Mouse (Mus musculus): ENCODE measurements around the gene Tmem213. TPM values are rescaled to one million over a fixed set of nuclear protein-coding genes. Genes with fewer than 3 reads are reported as not detected.

Gene Tmem213
- total and polyA plus RNA-seq, 3 experiments: not detected

GRCm38 (mm10) chr6:38160556-38160955, 51.5 kb downstream of the Tmem213 start:
- no peaks in the 10 kb centered on the region for H3K79me2 ChIP-seq (ENCODE audit: control insufficient read depth, insufficient read depth, low read length, poor library complexity)
- H3K4me1 ChIP-seq (ENCODE audit: control insufficient read depth in 1 of 2, insufficient read depth in 2 of 2, low read length in 2 of 2): peaks cover 0 to 2% of the 10 kb centered on the region in 2 experiments; a peak in 1 of 4 replicates
- peak overlapping the region in 1 of 2 experiments; percentile 12; a peak in 1 of 4 replicates for H3K4me3 ChIP-seq (ENCODE audit: control insufficient read depth in 1 of 2, insufficient read depth in 1 of 2, low read depth in 2 of 2, low read length in 2 of 2)
- H3K9ac ChIP-seq (ENCODE audit: control insufficient read depth, low read depth, low read length, poor library complexity, severe bottlenecking): peak overlapping the region; percentile 37; the same call in 1 of the 2 replicates
- H3K27me3 ChIP-seq (ENCODE audit: control insufficient read depth in 1 of 2, insufficient read depth in 2 of 2, low read length in 2 of 2): no peaks in the 10 kb centered on the region
- peak; percentile 68 for TF ChIP-seq GATA1 (IDR thresholded peaks at IDR 0.05; ENCODE audit: low read depth, low read length)
- TF ChIP-seq HCFC1 (IDR thresholded peaks at IDR 0.05; ENCODE audit: low read depth, low read length): 0 out of 2 replicates have a peak, but pooled peaks have one; percentile 6
- no peak for TF ChIP-seq POLR2AphosphoS2 (IDR thresholded peaks at IDR 0.05; ENCODE audit: low read length)
- peak in 1 of 2 experiments; percentile 27; a peak in 1 of 4 replicates for TF ChIP-seq EP300 (IDR thresholded peaks at IDR 0.05; ENCODE audit: low read depth in 1 of 2, low read length in 2 of 2)
- peak; percentile 38; the same call in 1 of the 2 replicates for TF ChIP-seq ELF1 (IDR thresholded peaks at IDR 0.05; ENCODE audit: low read depth, low read length)
- TF ChIP-seq NELFE (IDR thresholded peaks at IDR 0.05; ENCODE audit: low read depth, low read length): no peak
- no peak for TF ChIP-seq KAT2A (conservative IDR thresholded peaks at IDR 0.05; ENCODE audit: low read depth, low read length)
- 0 out of 2 replicates have a peak overlapping the region, but pooled peaks have one; percentile 0 for H3K27ac ChIP-seq (ENCODE audit: control insufficient read depth, low read depth, low read length)
- no peaks in the 10 kb centered on the region for H3K9me3 ChIP-seq (replicated peaks; ENCODE audit: insufficient read depth, low read length)
- H3K36me3 ChIP-seq (ENCODE audit: control insufficient read depth in 1 of 2, insufficient read depth in 2 of 2, low read length in 2 of 2): no peaks in the 10 kb centered on the region
- DNase-seq (ENCODE audit: low read depth, low spot score): peak; percentile 57

DNA sequence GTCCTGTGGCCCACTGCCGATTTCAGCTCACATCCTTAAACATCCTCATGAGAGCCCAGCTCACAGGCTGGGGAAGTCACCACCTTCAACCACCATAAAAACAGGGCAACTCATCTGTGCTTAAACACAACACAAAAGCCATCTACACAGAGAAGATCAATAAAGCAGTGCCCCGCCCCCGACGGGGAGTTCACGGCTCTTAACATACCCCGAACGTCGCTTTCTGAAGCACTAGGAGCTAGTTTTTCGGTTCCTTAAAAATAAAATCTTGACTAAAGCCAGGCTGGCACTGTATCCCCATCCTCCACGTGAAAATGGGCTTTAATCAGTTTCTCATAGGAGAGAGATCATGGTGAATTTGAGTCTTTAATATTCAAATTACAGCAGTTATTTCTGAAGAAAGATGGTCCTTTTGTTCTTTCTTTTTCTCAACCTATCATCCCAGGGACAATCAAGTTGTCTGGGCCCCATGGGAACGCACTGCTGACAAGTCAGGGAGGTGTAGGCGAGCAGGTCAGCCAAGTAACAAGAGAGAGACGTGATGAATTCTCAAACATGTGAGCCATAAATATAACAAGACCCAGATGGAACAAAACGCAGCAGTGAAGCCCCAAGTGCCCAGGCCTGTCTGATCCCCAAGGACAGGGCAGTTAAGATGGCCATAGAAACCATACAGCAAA, 53.9 kb downstream of the Tmem213 start:
- H3K4me3 ChIP-seq (ENCODE audit: control insufficient read depth in 1 of 2, insufficient read depth in 1 of 2, low read depth in 2 of 2, low read length in 2 of 2): no peak overlapping the region
- H3K4me1 ChIP-seq (ENCODE audit: control insufficient read depth in 1 of 2, insufficient read depth in 2 of 2, low read length in 2 of 2): peaks cover 0 to 2% of the 10 kb centered on the region in 2 experiments; a peak in 1 of 4 replicates
- no peaks in the 10 kb centered on the region for H3K27me3 ChIP-seq (ENCODE audit: control insufficient read depth in 1 of 2, insufficient read depth in 2 of 2, low read length in 2 of 2)
- no peak overlapping the region for H3K9ac ChIP-seq (ENCODE audit: control insufficient read depth, low read depth, low read length, poor library complexity, severe bottlenecking)
- no peak for DNase-seq (ENCODE audit: low read depth, low spot score)
- H3K27ac ChIP-seq (ENCODE audit: control insufficient read depth, low read depth, low read length): no peak overlapping the region
- TF ChIP-seq SIN3A (IDR thresholded peaks at IDR 0.05; ENCODE audit: low read length) (no peak), CHD1 (IDR thresholded peaks at IDR 0.05; ENCODE audit: low read depth, low read length) (no peak)
- H3K36me3 ChIP-seq (ENCODE audit: control insufficient read depth in 1 of 2, insufficient read depth in 2 of 2, low read length in 2 of 2): no peaks in the 10 kb centered on the region
- no peaks in the 10 kb centered on the region for H3K9me3 ChIP-seq (replicated peaks; ENCODE audit: insufficient read depth, low read length)
- no peaks in the 10 kb centered on the region for H3K79me2 ChIP-seq (ENCODE audit: control insufficient read depth, insufficient read depth, low read length, poor library complexity)

DNA sequence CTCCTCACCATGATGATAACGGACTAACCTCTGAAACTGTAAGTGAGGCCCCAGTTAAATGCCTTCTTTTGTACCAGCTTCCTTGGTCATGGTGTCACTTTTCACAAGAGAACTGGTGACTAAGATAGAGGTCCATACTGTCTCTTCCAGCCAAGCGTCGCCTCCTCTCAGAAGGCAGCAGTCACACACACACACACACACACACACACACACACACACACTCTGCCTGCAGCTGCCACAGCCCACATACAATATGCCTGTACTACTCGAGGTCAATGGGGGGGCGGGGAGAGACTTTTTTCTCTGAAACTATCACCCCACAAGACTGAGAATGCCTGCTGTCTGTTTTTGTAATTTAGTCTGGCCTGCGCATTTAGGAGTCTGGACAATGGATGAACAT, 55.6 kb downstream of the Tmem213 start:
- H3K79me2 ChIP-seq (ENCODE audit: control insufficient read depth, insufficient read depth, low read length, poor library complexity): no peaks in the 10 kb centered on the region
- DNase-seq (ENCODE audit: low read depth, low spot score): no peak
- no peak overlapping the region for H3K4me3 ChIP-seq (ENCODE audit: control insufficient read depth in 1 of 2, insufficient read depth in 1 of 2, low read depth in 2 of 2, low read length in 2 of 2)
- H3K27ac ChIP-seq (ENCODE audit: control insufficient read depth, low read depth, low read length): no peak overlapping the region
- H3K4me1 ChIP-seq (ENCODE audit: control insufficient read depth in 1 of 2, insufficient read depth in 2 of 2, low read length in 2 of 2): peaks cover 0 to 2% of the 10 kb centered on the region in 2 experiments; a peak in 1 of 4 replicates
- no peaks in the 10 kb centered on the region for H3K27me3 ChIP-seq (ENCODE audit: control insufficient read depth in 1 of 2, insufficient read depth in 2 of 2, low read length in 2 of 2)
- H3K36me3 ChIP-seq (ENCODE audit: control insufficient read depth in 1 of 2, insufficient read depth in 2 of 2, low read length in 2 of 2): no peaks in the 10 kb centered on the region
- H3K9ac ChIP-seq (ENCODE audit: control insufficient read depth, low read depth, low read length, poor library complexity, severe bottlenecking): no peak overlapping the region
- TF ChIP-seq MXI1 (IDR thresholded peaks at IDR 0.05; ENCODE audit: low read depth, low read length): no peak
- TF ChIP-seq GATA1 (IDR thresholded peaks at IDR 0.05; ENCODE audit: low read depth, low read length): no peak
- no peak for TF ChIP-seq NRF1 (IDR thresholded peaks at IDR 0.05; ENCODE audit: insufficient read depth, low read depth, low read length, poor library complexity, severe bottlenecking)
- TF ChIP-seq POLR2AphosphoS5 (IDR thresholded peaks at IDR 0.05; ENCODE audit: borderline replicate concordance, low read depth, low read length): no peak
- TF ChIP-seq ZKSCAN1 (IDR thresholded peaks at IDR 0.05; ENCODE audit: low read depth, low read length): no peak
- TF ChIP-seq TCF12 (IDR thresholded peaks at IDR 0.05; ENCODE audit: low read depth, low read length): no peak
- TF ChIP-seq ELF1 (IDR thresholded peaks at IDR 0.05; ENCODE audit: low read depth, low read length): no peak
- no peak for TF ChIP-seq ZNF384 (IDR thresholded peaks at IDR 0.05; ENCODE audit: low read depth, low read length)
- TF ChIP-seq RAD21 (IDR thresholded peaks at IDR 0.05; ENCODE audit: low read depth, low read length): no peak
- no peak for TF ChIP-seq RCOR1 (IDR thresholded peaks at IDR 0.05; ENCODE audit: low read depth, low read length)
- no peak for TF ChIP-seq CTCF (IDR thresholded peaks at IDR 0.05 in 2 of 3, conservative IDR thresholded peaks at IDR 0.05 in 1 of 3; ENCODE audit: control insufficient read depth in 1 of 3, insufficient read depth in 1 of 3, low read depth in 2 of 3, low read length in 3 of 3, poor library complexity in 1 of 3, severe bottlenecking in 1 of 3)
- no peak for TF ChIP-seq ZMIZ1 (IDR thresholded peaks at IDR 0.05; ENCODE audit: low read depth, low read length)
- no peaks in the 10 kb centered on the region for H3K9me3 ChIP-seq (replicated peaks; ENCODE audit: insufficient read depth, low read length)

All from MEL (cell line).